Mouse (Mus musculus): Measurements from ENCODE around the gene Acsbg2. TPM values are rescaled to one million over a fixed set of nuclear protein-coding genes. Genes with fewer than 3 reads are reported as not detected.

Gene Acsbg2
- total and polyA plus RNA-seq, 3 experiments = not detected

DNA sequence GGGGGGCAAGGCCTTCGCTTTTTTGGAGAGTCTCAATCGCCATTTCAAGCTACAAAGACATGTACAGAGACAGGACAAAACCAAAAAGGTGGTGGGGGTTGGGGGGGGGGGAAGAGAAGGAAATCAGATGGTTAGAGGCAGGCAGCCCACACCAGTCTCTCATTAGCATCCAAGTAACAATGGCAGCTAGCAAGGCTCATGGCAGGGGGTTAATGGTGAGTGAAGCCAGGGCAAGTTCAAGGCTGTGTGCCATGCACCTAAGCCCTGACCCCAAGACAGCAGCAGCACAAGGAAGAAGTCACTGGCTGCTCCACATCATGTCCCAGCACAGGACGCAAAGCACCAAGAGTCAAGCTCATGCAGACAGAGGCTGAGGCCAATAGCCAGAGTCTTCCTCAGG lies 75.0 kb downstream of the Acsbg2 start:
- H3K4me3 ChIP-seq (ENCODE audit: control insufficient read depth in 1 of 2, insufficient read depth in 1 of 2, low read depth in 2 of 2, low read length in 2 of 2) = no peak overlapping the region
- no peaks in the 10 kb centered on the region for H3K9me3 ChIP-seq (replicated peaks; ENCODE audit: insufficient read depth, low read length)
- H3K27me3 ChIP-seq (ENCODE audit: control insufficient read depth in 1 of 2, insufficient read depth in 2 of 2, low read length in 2 of 2) = no peaks in the 10 kb centered on the region
- peaks cover 0 to 2% of the 10 kb centered on the region in 2 experiments; a peak in 2 of 4 replicates for H3K36me3 ChIP-seq (ENCODE audit: control insufficient read depth in 1 of 2, insufficient read depth in 2 of 2, low read length in 2 of 2)
- no peak for TF ChIP-seq ETS1 (IDR thresholded peaks at IDR 0.05; ENCODE audit: low read depth, low read length)
- no peak for TF ChIP-seq MAX (IDR thresholded peaks at IDR 0.05; ENCODE audit: low read length)
- H3K4me1 ChIP-seq (ENCODE audit: control insufficient read depth in 1 of 2, insufficient read depth in 2 of 2, low read length in 2 of 2) = peaks cover 0 to 3% of the 10 kb centered on the region in 2 experiments; a peak in 1 of 4 replicates
- no peak for DNase-seq (ENCODE audit: low read depth, low spot score)
- H3K79me2 ChIP-seq (ENCODE audit: control insufficient read depth, insufficient read depth, low read length, poor library complexity) = no peaks in the 10 kb centered on the region
- no peak overlapping the region for H3K27ac ChIP-seq (ENCODE audit: control insufficient read depth, low read depth, low read length)
- no peak overlapping the region for H3K9ac ChIP-seq (ENCODE audit: control insufficient read depth, low read depth, low read length, poor library complexity, severe bottlenecking)

DNA sequence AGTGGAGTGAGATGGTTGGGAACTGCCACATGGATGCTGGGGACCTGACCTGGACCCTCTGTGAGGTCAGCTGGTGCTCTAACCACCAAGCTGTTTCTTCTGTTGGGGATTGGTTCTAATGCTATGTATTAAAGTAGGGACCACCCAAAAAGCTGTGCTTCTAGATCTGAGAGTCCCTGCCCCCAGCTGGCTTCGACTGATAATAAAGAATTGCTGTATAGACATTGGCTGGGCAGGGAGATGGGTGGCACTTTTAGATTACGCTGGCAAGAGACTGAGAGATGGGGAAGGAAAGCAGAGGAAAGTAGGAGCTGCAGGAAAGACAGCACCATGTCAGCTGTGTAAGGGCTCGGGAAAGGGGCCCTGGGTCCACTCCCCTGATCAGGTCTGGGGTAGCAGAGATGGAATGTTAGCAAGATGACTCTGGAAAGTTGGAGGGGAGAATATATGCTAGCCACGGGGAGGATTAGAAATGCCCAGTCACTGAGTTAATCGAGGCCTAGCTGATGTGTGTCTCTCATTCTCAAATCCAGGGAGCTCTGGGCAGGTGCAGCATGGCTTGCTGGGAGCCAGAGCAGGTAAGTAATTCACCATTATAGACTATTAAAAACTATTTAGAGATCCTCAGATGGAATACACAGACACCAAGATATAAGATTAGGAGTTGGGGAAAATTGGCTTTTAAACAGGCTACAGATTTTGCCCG lies 80.5 kb downstream of the Acsbg2 start:
- 0 out of 2 replicates have a peak, but pooled peaks have one; percentile 17 for TF ChIP-seq TAL1 (IDR thresholded peaks at IDR 0.05; ENCODE audit: low read length)
- no peak for TF ChIP-seq CTCF (IDR thresholded peaks at IDR 0.05 in 2 of 3, conservative IDR thresholded peaks at IDR 0.05 in 1 of 3; ENCODE audit: control insufficient read depth in 1 of 3, insufficient read depth in 1 of 3, low read depth in 2 of 3, low read length in 3 of 3, poor library complexity in 1 of 3, severe bottlenecking in 1 of 3)
- no peak for TF ChIP-seq ZC3H11A (IDR thresholded peaks at IDR 0.05; ENCODE audit: low read depth, low read length)
- no peak for TF ChIP-seq BHLHE40 (IDR thresholded peaks at IDR 0.05; ENCODE audit: borderline replicate concordance, low read depth, low read length)
- Histone ChIP-seq H3K4me1 (ENCODE audit: control insufficient read depth in 1 of 2, insufficient read depth in 2 of 2, low read length in 2 of 2) (peaks cover 3 to 4% of the 10 kb centered on the region in 2 experiments; a peak in 1 of 4 replicates), H3K27me3 (ENCODE audit: control insufficient read depth in 1 of 2, insufficient read depth in 2 of 2, low read length in 2 of 2) (no peaks in the 10 kb centered on the region), H3K9ac (ENCODE audit: control insufficient read depth, low read depth, low read length, poor library complexity, severe bottlenecking) (no peak overlapping the region), H3K4me3 (ENCODE audit: control insufficient read depth in 1 of 2, insufficient read depth in 1 of 2, low read depth in 2 of 2, low read length in 2 of 2) (no peak overlapping the region), H3K27ac (ENCODE audit: control insufficient read depth, low read depth, low read length) (no peak overlapping the region), H3K79me2 (ENCODE audit: control insufficient read depth, insufficient read depth, low read length, poor library complexity) (no peaks in the 10 kb centered on the region), H3K36me3 (ENCODE audit: control insufficient read depth in 1 of 2, insufficient read depth in 2 of 2, low read length in 2 of 2) (peaks cover 0 to 2% of the 10 kb centered on the region in 2 experiments; a peak in 2 of 4 replicates), H3K9me3 (replicated peaks; ENCODE audit: insufficient read depth, low read length) (no peaks in the 10 kb centered on the region)
- no peak for DNase-seq (ENCODE audit: low read depth, low spot score)

Other genes starting within 250 kb of the Acsbg2 start
- gene Lonp1, start 247.6 kb downstream of the Acsbg2 start, total RNA-seq (2012; rRNA removed) = 162 and 203 TPM in 2 replicates
- 100 to 1,000 TPM; 197 to 296 TPM for gene Lonp1, start 247.6 kb downstream of the Acsbg2 start, polyA plus RNA-seq (2012; ENCODE audit: insufficient read depth in 1 of 2, insufficient read length in 2 of 2, low read depth in 1 of 2, low replicate concordance in 2 of 2, missing spikeins in 1 of 2)
- gene Catsperd, start 246.3 kb downstream of the Acsbg2 start, total RNA-seq (2012; rRNA removed) = 0.33 and 0.46 TPM in 2 replicates
- gene Catsperd, start 246.3 kb downstream of the Acsbg2 start, polyA plus RNA-seq (2012; ENCODE audit: insufficient read depth in 1 of 2, insufficient read length in 2 of 2, low read depth in 1 of 2, low replicate concordance in 2 of 2, missing spikeins in 1 of 2) = 1 to 10 TPM in 1 of 2 experiments, not detected in 1; 1.1 TPM
- 123 and 137 TPM in 2 replicates for gene Ranbp3, start 201.2 kb downstream of the Acsbg2 start, total RNA-seq (2012; rRNA removed)
- gene Ranbp3, start 201.2 kb downstream of the Acsbg2 start, polyA plus RNA-seq (2012; ENCODE audit: insufficient read depth in 1 of 2, insufficient read length in 2 of 2, low read depth in 1 of 2, low replicate concordance in 2 of 2, missing spikeins in 1 of 2) = 100 to 1,000 TPM in 1 of 2 experiments, not detected in 1; 150 TPM
- gene Ndufa11, start 156.7 kb downstream of the Acsbg2 start, total RNA-seq (2012; rRNA removed) = 226 and 249 TPM in 2 replicates
- gene Ndufa11, start 156.7 kb downstream of the Acsbg2 start, polyA plus RNA-seq (2012; ENCODE audit: insufficient read depth in 1 of 2, insufficient read length in 2 of 2, low read depth in 1 of 2, low replicate concordance in 2 of 2, missing spikeins in 1 of 2) = 100 to 1,000 TPM in 1 of 2 experiments, not detected in 1; 351 TPM
- gene Vmac, start 156.4 kb downstream of the Acsbg2 start, total RNA-seq (2012; rRNA removed) = 1.7 and 2.6 TPM in 2 replicates
- 1 to 10 TPM in 1 of 2 experiments, not detected in 1; 8.0 TPM for gene Vmac, start 156.4 kb downstream of the Acsbg2 start, polyA plus RNA-seq (2012; ENCODE audit: insufficient read depth in 1 of 2, insufficient read length in 2 of 2, low read depth in 1 of 2, low replicate concordance in 2 of 2, missing spikeins in 1 of 2)
- 5.6 and 10.9 TPM in 2 replicates for gene Nrtn, start 116.9 kb downstream of the Acsbg2 start, total RNA-seq (2012; rRNA removed)
- 10 to 100 TPM in 1 of 2 experiments, not detected in 1; 11.8 TPM for gene Nrtn, start 116.9 kb downstream of the Acsbg2 start, polyA plus RNA-seq (2012; ENCODE audit: insufficient read depth in 1 of 2, insufficient read length in 2 of 2, low read depth in 1 of 2, low replicate concordance in 2 of 2, missing spikeins in 1 of 2)
- 34.1 and 38.9 TPM in 2 replicates for gene Dus3l, start 109.7 kb downstream of the Acsbg2 start, total RNA-seq (2012; rRNA removed)
- gene Dus3l, start 109.7 kb downstream of the Acsbg2 start, polyA plus RNA-seq (2012; ENCODE audit: insufficient read depth in 1 of 2, insufficient read length in 2 of 2, low read depth in 1 of 2, low replicate concordance in 2 of 2, missing spikeins in 1 of 2) = 10 to 100 TPM in 1 of 2 experiments, not detected in 1; 70.5 TPM
- gene Prr22, start 104.2 kb downstream of the Acsbg2 start, total RNA-seq (2012; rRNA removed) = 1.0 and 1.3 TPM in 2 replicates
- 1 to 10 TPM in 1 of 2 experiments, not detected in 1; 5.5 TPM for gene Prr22, start 104.2 kb downstream of the Acsbg2 start, polyA plus RNA-seq (2012; ENCODE audit: insufficient read depth in 1 of 2, insufficient read length in 2 of 2, low read depth in 1 of 2, low replicate concordance in 2 of 2, missing spikeins in 1 of 2)
- gene Rfx2, start 43.4 kb downstream of the Acsbg2 start, total RNA-seq (2012; rRNA removed) = 7.5 and 8.7 TPM in 2 replicates
- gene Rfx2, start 43.4 kb downstream of the Acsbg2 start, polyA plus RNA-seq (2012; ENCODE audit: insufficient read depth in 1 of 2, insufficient read length in 2 of 2, low read depth in 1 of 2, low replicate concordance in 2 of 2, missing spikeins in 1 of 2) = 10 to 100 TPM in 1 of 2 experiments, not detected in 1; 29.2 TPM
- gene 1700061G19Rik, start 1.0 kb upstream of the Acsbg2 start, total RNA-seq (2012; rRNA removed) = 0.26 and 0.27 TPM in 2 replicates
- gene 1700061G19Rik, start 1.0 kb upstream of the Acsbg2 start, polyA plus RNA-seq (2012; ENCODE audit: insufficient read depth in 1 of 2, insufficient read length in 2 of 2, low read depth in 1 of 2, low replicate concordance in 2 of 2, missing spikeins in 1 of 2) = under 1 TPM in 1 of 2 experiments, not detected in 1; 0.68 TPM
- gene Mllt1, start 61.0 kb upstream of the Acsbg2 start, total RNA-seq (2012; rRNA removed) = 21.7 and 25.0 TPM in 2 replicates
- 10 to 100 TPM in 1 of 2 experiments, not detected in 1; 63.0 TPM for gene Mllt1, start 61.0 kb upstream of the Acsbg2 start, polyA plus RNA-seq (2012; ENCODE audit: insufficient read depth in 1 of 2, insufficient read length in 2 of 2, low read depth in 1 of 2, low replicate concordance in 2 of 2, missing spikeins in 1 of 2)
- gene Acer1, start 107.7 kb upstream of the Acsbg2 start, total RNA-seq (2012; rRNA removed) = not detected in 2 replicates
- under 1 TPM in 1 of 2 experiments, not detected in 1; 0.03 TPM for gene Acer1, start 107.7 kb upstream of the Acsbg2 start, polyA plus RNA-seq (2012; ENCODE audit: insufficient read depth in 1 of 2, insufficient read length in 2 of 2, low read depth in 1 of 2, low replicate concordance in 2 of 2, missing spikeins in 1 of 2)
- 177 TPM in 2 replicates for gene Clpp, start 115.9 kb upstream of the Acsbg2 start, total RNA-seq (2012; rRNA removed)
- gene Clpp, start 115.9 kb upstream of the Acsbg2 start, polyA plus RNA-seq (2012; ENCODE audit: insufficient read depth in 1 of 2, insufficient read length in 2 of 2, low read depth in 1 of 2, low replicate concordance in 2 of 2, missing spikeins in 1 of 2) = 100 to 1,000 TPM in 1 of 2 experiments, not detected in 1; 178 TPM
- 22.5 and 26.4 TPM in 2 replicates for gene Alkbh7, start 122.9 kb upstream of the Acsbg2 start, total RNA-seq (2012; rRNA removed)
- gene Alkbh7, start 122.9 kb upstream of the Acsbg2 start, polyA plus RNA-seq (2012; ENCODE audit: insufficient read depth in 1 of 2, insufficient read length in 2 of 2, low read depth in 1 of 2, low replicate concordance in 2 of 2, missing spikeins in 1 of 2) = 10 to 100 TPM in 1 of 2 experiments, not detected in 1; 18.9 TPM
- not detected in 2 replicates for gene Pspn, start 125.6 kb upstream of the Acsbg2 start, total RNA-seq (2012; rRNA removed)
- gene Pspn, start 125.6 kb upstream of the Acsbg2 start, polyA plus RNA-seq (2012; ENCODE audit: insufficient read depth in 1 of 2, insufficient read length in 2 of 2, low read depth in 1 of 2, low replicate concordance in 2 of 2, missing spikeins in 1 of 2) = 1 to 10 TPM in 1 of 2 experiments, not detected in 1; 1.0 TPM
- gene Gtf2f1, start 136.8 kb upstream of the Acsbg2 start, total RNA-seq (2012; rRNA removed) = 116 and 145 TPM in 2 replicates
- 100 to 1,000 TPM in 1 of 2 experiments, not detected in 1; 171 TPM for gene Gtf2f1, start 136.8 kb upstream of the Acsbg2 start, polyA plus RNA-seq (2012; ENCODE audit: insufficient read depth in 1 of 2, insufficient read length in 2 of 2, low read depth in 1 of 2, low replicate concordance in 2 of 2, missing spikeins in 1 of 2)
- 0.08 TPM in 1 of 2 replicates, not detected in the other for gene Gm17949, start 137.0 kb upstream of the Acsbg2 start, total RNA-seq (2012; rRNA removed)
- gene Gm17949, start 137.0 kb upstream of the Acsbg2 start, polyA plus RNA-seq (2012; ENCODE audit: insufficient read depth in 1 of 2, insufficient read length in 2 of 2, low read depth in 1 of 2, low replicate concordance in 2 of 2, missing spikeins in 1 of 2) = under 1 TPM in 1 of 2 experiments, not detected in 1; 0.13 TPM
- 89.3 and 104 TPM in 2 replicates for gene Khsrp, start 157.1 kb upstream of the Acsbg2 start, total RNA-seq (2012; rRNA removed)
- gene Khsrp, start 157.1 kb upstream of the Acsbg2 start, polyA plus RNA-seq (2012; ENCODE audit: insufficient read depth in 1 of 2, insufficient read length in 2 of 2, low read depth in 1 of 2, low replicate concordance in 2 of 2, missing spikeins in 1 of 2) = 100 to 1,000 TPM; 125 to 157 TPM
- 0.08 and 0.13 TPM in 2 replicates for gene Slc25a41, start 167.2 kb upstream of the Acsbg2 start, total RNA-seq (2012; rRNA removed)
- gene Slc25a41, start 167.2 kb upstream of the Acsbg2 start, polyA plus RNA-seq (2012; ENCODE audit: insufficient read depth in 1 of 2, insufficient read length in 2 of 2, low read depth in 1 of 2, low replicate concordance in 2 of 2, missing spikeins in 1 of 2) = under 1 TPM in 1 of 2 experiments, not detected in 1; 0.15 TPM
- gene Crb3, start 184.7 kb upstream of the Acsbg2 start, total RNA-seq (2012; rRNA removed) = not detected in 2 replicates
- under 1 TPM in 1 of 2 experiments, not detected in 1; 0.19 TPM for gene Crb3, start 184.7 kb upstream of the Acsbg2 start, polyA plus RNA-seq (2012; ENCODE audit: insufficient read depth in 1 of 2, insufficient read length in 2 of 2, low read depth in 1 of 2, low replicate concordance in 2 of 2, missing spikeins in 1 of 2)
- 4.9 and 5.9 TPM in 2 replicates for gene Slc25a23, start 185.4 kb upstream of the Acsbg2 start, total RNA-seq (2012; rRNA removed)
- 10 to 100 TPM in 1 of 2 experiments, not detected in 1; 60.8 TPM for gene Slc25a23, start 185.4 kb upstream of the Acsbg2 start, polyA plus RNA-seq (2012; ENCODE audit: insufficient read depth in 1 of 2, insufficient read length in 2 of 2, low read depth in 1 of 2, low replicate concordance in 2 of 2, missing spikeins in 1 of 2)
- 3.2 and 3.8 TPM in 2 replicates for gene Dennd1c, start 204.1 kb upstream of the Acsbg2 start, total RNA-seq (2012; rRNA removed)
- gene Dennd1c, start 204.1 kb upstream of the Acsbg2 start, polyA plus RNA-seq (2012; ENCODE audit: insufficient read depth in 1 of 2, insufficient read length in 2 of 2, low read depth in 1 of 2, low replicate concordance in 2 of 2, missing spikeins in 1 of 2) = 10 to 100 TPM in 1 of 2 experiments, not detected in 1; 20.7 TPM
- gene Tubb4a, start 213.3 kb upstream of the Acsbg2 start, total RNA-seq (2012; rRNA removed) = 0.35 and 0.62 TPM in 2 replicates
- 1 to 10 TPM in 1 of 2 experiments, not detected in 1; 6.4 TPM for gene Tubb4a, start 213.3 kb upstream of the Acsbg2 start, polyA plus RNA-seq (2012; ENCODE audit: insufficient read depth in 1 of 2, insufficient read length in 2 of 2, low read depth in 1 of 2, low replicate concordance in 2 of 2, missing spikeins in 1 of 2)
- gene Tnfsf9, start 230.9 kb upstream of the Acsbg2 start, total RNA-seq (2012; rRNA removed) = 2.0 and 2.5 TPM in 2 replicates
- gene Tnfsf9, start 230.9 kb upstream of the Acsbg2 start, polyA plus RNA-seq (2012; ENCODE audit: insufficient read depth in 1 of 2, insufficient read length in 2 of 2, low read depth in 1 of 2, low replicate concordance in 2 of 2, missing spikeins in 1 of 2) = 1 to 10 TPM in 1 of 2 experiments, not detected in 1; 3.4 TPM